Mouse (Mus musculus) neutrophil, adult 83 days (primary cell): ENCODE measurements around the gene Plppr2. TPM values are rescaled to one million over a fixed set of nuclear protein-coding genes. Genes with fewer than 3 reads are reported as not detected.

Source experiments
- total RNA-seq, 2 experiments: library from RNA; stranded (reverse); gene quantifications; one replicate each; pipeline ENCODE4 v1.2.4; 2023

The Plppr2 gene
- total RNA-seq, result 1 to 10 TPM; 1.2 to 1.4 TPM

GRCm38 (mm10) chr9:21936692-21937570 is at the start of gene Plppr2:
Gene Plppr2, plus strand, starts transcription at chr9:21937033.

GRCm38 (mm10) chr9:21918035-21918592 is 18.7 kb upstream of the Plppr2 start, which contains the start of gene Rab3d:
Gene Rab3d, minus strand, starts transcription at chr9:21918192.

GRCm38 (mm10) chr9:21927208-21927753 is 9.6 kb upstream of the Plppr2 start, which contains the start of the genes Ccdc159 and Tmem205:
Gene Ccdc159, plus strand, starts transcription at chr9:21927471.
Gene Tmem205, minus strand, starts transcription at chr9:21927556.

GRCm38 (mm10) chr9:21955570-21956281 is 18.9 kb downstream of the Plppr2 start, which contains the start of gene Swsap1:
Gene Swsap1, plus strand, starts transcription at chr9:21955755.

GRCm38 (mm10) chr9:21963417-21963816 is 26.6 kb downstream of the Plppr2 start, which contains the start of gene Epor:
Gene Epor, minus strand, starts transcription at chr9:21963506.

GRCm38 (mm10) chr9:21989230-21990110 is 52.6 kb downstream of the Plppr2 start, which contains the start of gene Rgl3:
Gene Rgl3, minus strand, starts transcription at chr9:21989446.

Other genes with a start within 250 kb of the Plppr2 start
- 10 to 100 TPM; 57.9 to 62.6 TPM for gene Ldlr, start 213.6 kb upstream of the Plppr2 start, total RNA-seq
- gene Spc24, start 176.7 kb upstream of the Plppr2 start, total RNA-seq, result 10 to 100 TPM; 32.1 to 43.7 TPM
- gene Kank2, start 138.3 kb upstream of the Plppr2 start, total RNA-seq, result under 1 TPM; 0.70 to 0.84 TPM
- not detected for gene Angptl8, start 101.5 kb upstream of the Plppr2 start, total RNA-seq
- 1 to 10 TPM; 2.6 to 4.3 TPM for gene Dock6, start 84.4 kb upstream of the Plppr2 start, total RNA-seq
- 100 to 1,000 TPM; 154 to 156 TPM for gene Rab3d, start 18.8 kb upstream of the Plppr2 start, total RNA-seq
- gene Ccdc159, start 9.6 kb upstream of the Plppr2 start, total RNA-seq, result 1 to 10 TPM in 1 of 2 experiments, under 1 TPM in 1; 0.77 to 1.5 TPM
- gene Tmem205, start 9.5 kb upstream of the Plppr2 start, total RNA-seq, result 10 to 100 TPM; 17.0 to 20.7 TPM
- gene Swsap1, start 18.7 kb downstream of the Plppr2 start, total RNA-seq, result 1 to 10 TPM; 4.3 to 4.5 TPM
- gene Epor, start 26.5 kb downstream of the Plppr2 start, total RNA-seq, result 10 to 100 TPM in 1 of 2 experiments, 1 to 10 TPM in 1; 10.0 to 15.7 TPM
- gene Rgl3, start 52.4 kb downstream of the Plppr2 start, total RNA-seq, result not detected
- not detected for gene Ccdc151, start 65.6 kb downstream of the Plppr2 start, total RNA-seq
- gene Prkcsh, start 65.8 kb downstream of the Plppr2 start, total RNA-seq, result 10 to 100 TPM; 55.2 to 67.9 TPM
- under 1 TPM in 1 of 2 experiments, not detected in 1; 0.55 TPM for gene Elavl3, start 115.0 kb downstream of the Plppr2 start, total RNA-seq
- not detected for gene Gm49318, start 134.2 kb downstream of the Plppr2 start, total RNA-seq
- gene Zfp653, start 134.3 kb downstream of the Plppr2 start, total RNA-seq, result 1 to 10 TPM; 9.0 to 9.7 TPM
- gene Ecsit, start 148.4 kb downstream of the Plppr2 start, total RNA-seq, result 1 to 10 TPM; 8.6 to 8.7 TPM
- not detected for gene Cnn1, start 162.2 kb downstream of the Plppr2 start, total RNA-seq
- 10 to 100 TPM; 34.9 to 42.1 TPM for gene Elof1, start 180.1 kb downstream of the Plppr2 start, total RNA-seq
- 10 to 100 TPM; 28.6 to 38.7 TPM for gene Acp5, start 198.7 kb downstream of the Plppr2 start, total RNA-seq
- 10 to 100 TPM; 15.4 to 16.0 TPM for gene Pigyl, start 219.8 kb downstream of the Plppr2 start, total RNA-seq